Mouse (Mus musculus) T-helper 17 cell (primary cell): ENCODE data around the gene Ccr4.

ENCODE experiments used
- in situ Hi-C, 2 experiments: fragments of 300-600 bp; cut with MboI, MseI; formaldehyde crosslinking; loops; 1 replicate in 1 of 2; 2 replicates in 1 of 2; pipeline ENCODE4 v1.15.1; 2025; ENCODE audit warnings: high pct_unique_total_duplicates in 2 of 2

Ccr4 gene

GRCm38 (mm10) chr9:114477019-114477418 is 27.7 kb downstream of the Ccr4 start:
- in situ Hi-C loops: loop anchor here in 1 of 2 experiments (25.0 kb wide), 1 partner anchor 1660 kb away; no protein-coding TSS in a partner anchor

- in situ Hi-C loops: no loop called here
These were observed 32.8 kb downstream of the Ccr4 start for GRCm38 (mm10) chr9:114471892-114472291.

GRCm38 (mm10) chr9:114468701-114469100 is 36.0 kb downstream of the Ccr4 start:
- in situ Hi-C loops: no loop called here

GRCm38 (mm10) chr9:114468217-114468616 is 36.5 kb downstream of the Ccr4 start:
- in situ Hi-C loops: no loop called here

GRCm38 (mm10) chr9:114466871-114467270 is 37.8 kb downstream of the Ccr4 start:
- in situ Hi-C loops: no loop called here

- in situ Hi-C loops: no loop called here
These were observed 39.3 kb downstream of the Ccr4 start for GRCm38 (mm10) chr9:114465442-114465841.

- in situ Hi-C loops: no loop called here
These were observed 42.1 kb downstream of the Ccr4 start for GRCm38 (mm10) chr9:114462569-114462968.

- in situ Hi-C loops: no loop called here
These were observed 46.3 kb downstream of the Ccr4 start for GRCm38 (mm10) chr9:114458436-114458835.

- in situ Hi-C loops: no loop called here
These were observed 49.3 kb downstream of the Ccr4 start for GRCm38 (mm10) chr9:114455420-114455819.

GRCm38 (mm10) chr9:114452418-114452817 is 52.3 kb downstream of the Ccr4 start:
- in situ Hi-C loops: loop anchor here in 1 of 2 experiments (5.0 kb wide), 1 partner anchor 40 kb away; no protein-coding TSS in a partner anchor

- in situ Hi-C loops: loop anchor here in 1 of 2 experiments (5.0 kb wide), 1 partner anchor 41 kb away; no protein-coding TSS in a partner anchor
These were observed 53.1 kb downstream of the Ccr4 start for GRCm38 (mm10) chr9:114451615-114452014.

GRCm38 (mm10) chr9:114449120-114449754 is 55.5 kb downstream of the Ccr4 start:
- in situ Hi-C loops: no loop called here

- in situ Hi-C loops: no loop called here
These were observed 56.0 kb downstream of the Ccr4 start for GRCm38 (mm10) chr9:114448700-114449099.

GRCm38 (mm10) chr9:114446887-114447286 is 57.8 kb downstream of the Ccr4 start:
- in situ Hi-C loops: no loop called here

- in situ Hi-C loops: no loop called here
These were observed 61.4 kb downstream of the Ccr4 start for GRCm38 (mm10) chr9:114443351-114443750.

- in situ Hi-C loops: no loop called here
These were observed 61.8 kb downstream of the Ccr4 start for GRCm38 (mm10) chr9:114442893-114443292.

GRCm38 (mm10) chr9:114442225-114442624 is 62.5 kb downstream of the Ccr4 start:
- in situ Hi-C loops: no loop called here

- in situ Hi-C loops: no loop called here
These were observed 64.2 kb downstream of the Ccr4 start for GRCm38 (mm10) chr9:114440548-114440947.
